Mouse (Mus musculus): ENCODE measurements around the gene Fam167b.
A peak's percentile ranks its signal among the peaks of the same experiment; 100 is the strongest.

Fam167b gene

DNA sequence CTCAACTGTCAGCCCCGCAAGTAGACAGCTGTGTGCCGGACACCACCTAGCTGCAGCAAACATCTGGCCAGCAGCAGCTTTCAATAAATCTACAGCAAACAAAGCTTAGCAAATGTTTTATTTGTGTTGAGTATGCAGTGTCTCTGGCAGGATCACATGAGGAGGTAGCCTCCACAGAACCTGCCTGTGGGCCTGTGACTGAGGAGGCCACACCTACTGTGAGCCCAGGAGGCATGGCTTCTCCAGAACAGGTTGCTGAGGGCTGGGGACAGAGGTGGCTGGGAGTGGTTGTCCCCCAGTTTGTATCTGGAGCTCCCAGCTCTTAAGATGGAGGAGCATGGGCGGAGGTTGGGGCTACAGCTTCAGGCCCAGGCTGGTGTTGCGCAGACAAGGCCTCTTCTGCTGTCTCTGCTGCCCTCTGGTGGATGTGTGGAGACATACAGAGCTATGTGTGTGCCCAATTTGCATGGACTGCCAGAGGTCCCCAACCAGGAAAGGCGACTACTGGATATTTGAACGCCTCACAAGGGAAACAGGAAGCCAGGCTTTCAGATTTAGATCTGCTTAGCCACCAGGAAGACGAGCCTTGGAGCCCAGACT lies 30.2 kb upstream of the Fam167b start:
- DNase-seq (ENCODE audit: low spot score): peak; percentile 95

DNA sequence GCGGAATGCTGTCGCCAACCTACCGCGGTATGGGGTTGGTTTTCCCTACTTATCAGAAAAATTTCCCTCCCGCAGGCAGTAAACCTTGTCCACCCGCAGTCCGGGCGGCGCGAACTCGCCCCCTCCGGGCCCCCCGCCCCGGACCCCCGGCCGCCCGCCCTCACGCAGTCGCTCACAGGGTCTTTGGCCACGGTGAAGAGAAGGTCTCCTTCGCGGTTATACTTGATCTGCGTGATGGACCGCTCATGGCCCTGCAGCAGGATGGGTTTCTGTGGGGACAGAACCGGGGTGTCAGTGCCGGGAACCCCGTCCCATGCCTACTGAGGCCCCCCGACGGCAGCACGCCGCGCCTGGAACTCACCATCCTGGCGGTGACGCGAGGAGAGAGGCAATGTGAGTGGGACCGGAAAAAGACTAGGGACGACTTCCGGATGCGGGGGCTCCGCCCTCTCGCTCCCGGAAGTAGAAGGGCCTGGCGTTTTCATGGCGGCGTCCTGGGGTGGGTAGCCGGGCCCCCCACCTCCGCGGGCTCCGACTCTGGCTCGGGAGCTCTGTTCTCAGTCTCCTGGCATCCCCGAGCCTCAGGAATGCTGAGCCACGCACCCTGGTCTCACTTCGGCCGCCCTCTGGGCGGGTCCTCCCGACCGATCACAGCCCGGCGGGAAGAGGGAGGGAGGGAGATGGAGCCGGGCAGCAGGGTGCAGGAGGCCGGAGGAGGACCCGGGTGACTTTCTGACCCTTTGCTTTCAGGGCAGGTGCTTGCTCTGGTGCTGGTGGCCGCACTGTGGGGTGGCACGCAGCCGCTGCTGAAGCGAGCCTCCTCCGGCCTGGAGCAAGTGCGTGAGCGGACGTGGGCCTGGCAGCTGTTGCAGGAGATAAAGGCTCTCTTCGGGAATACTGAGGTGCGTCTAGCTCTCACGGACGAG lies 22.1 kb upstream of the Fam167b start, which contains the start of the genes Eif3i and Tmem234:
TSS of gene Eif3i (minus strand) at position 416 of the 926 bp plus-strand sequence.
TSS of gene Tmem234 (plus strand) at position 436 of the 926 bp plus-strand sequence.
- DNase-seq (ENCODE audit: low spot score): peak; percentile 90

DNA sequence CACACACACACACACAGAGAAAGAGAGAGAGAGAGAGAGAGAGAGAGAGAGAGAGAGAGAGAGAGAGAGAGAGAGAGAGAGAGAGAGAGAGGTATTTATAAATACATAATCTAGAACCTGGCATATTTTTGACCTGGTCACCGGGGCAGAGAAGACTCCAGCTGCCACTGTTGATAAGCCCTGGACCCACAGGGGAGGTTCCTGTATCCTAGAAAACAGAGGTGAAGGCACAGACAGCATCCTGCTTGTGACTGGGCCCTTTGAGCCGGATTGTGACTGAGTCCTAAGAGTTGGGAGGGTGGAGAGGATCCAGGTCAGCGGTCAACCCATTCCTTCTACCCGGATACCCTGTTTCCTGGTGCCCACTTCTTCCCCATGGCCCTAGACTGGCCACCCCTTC lies 10.5 kb upstream of the Fam167b start:
- no peak for DNase-seq (ENCODE audit: low spot score)

DNA sequence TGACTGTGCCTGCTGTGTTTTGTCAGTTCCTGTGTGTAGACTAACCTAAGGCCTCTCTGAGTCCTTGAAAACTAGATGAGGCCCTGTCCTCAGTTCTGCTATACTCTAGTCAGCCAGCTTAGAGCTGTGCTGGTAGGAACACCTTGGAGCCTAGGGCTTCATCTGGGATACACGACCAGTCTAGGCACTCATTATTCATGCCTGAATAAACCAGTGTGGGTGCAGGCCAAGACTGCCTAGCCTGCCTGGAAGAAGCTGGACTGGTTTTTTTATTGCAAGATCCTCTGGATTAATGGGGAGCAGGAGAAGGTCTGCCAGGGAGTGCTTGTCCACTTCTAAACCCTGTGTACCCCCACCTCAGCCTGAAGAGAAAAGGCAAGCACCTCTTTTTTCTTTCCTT lies 8.6 kb upstream of the Fam167b start:
- DNase-seq (ENCODE audit: low spot score): no peak

DNA sequence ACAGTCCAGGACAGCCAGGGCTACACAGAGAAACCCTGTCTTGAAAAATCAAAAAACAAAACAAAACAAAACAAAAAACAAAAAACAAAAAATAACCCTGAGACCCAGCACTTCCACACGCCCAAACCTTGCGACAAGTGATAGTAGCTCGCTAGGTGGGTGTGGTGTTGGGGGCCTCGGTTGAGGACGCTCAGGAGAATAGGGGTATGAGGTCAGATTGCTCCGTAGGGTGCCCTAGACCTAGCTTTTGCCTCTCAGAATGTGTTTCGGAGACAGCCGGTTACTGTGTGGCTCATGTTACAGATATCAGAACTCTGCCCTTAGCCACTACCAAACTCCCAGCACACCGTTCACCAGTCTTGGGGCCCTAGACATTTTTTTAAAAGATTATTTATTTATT lies 7.4 kb upstream of the Fam167b start:
- no peak for DNase-seq (ENCODE audit: low spot score)

DNA sequence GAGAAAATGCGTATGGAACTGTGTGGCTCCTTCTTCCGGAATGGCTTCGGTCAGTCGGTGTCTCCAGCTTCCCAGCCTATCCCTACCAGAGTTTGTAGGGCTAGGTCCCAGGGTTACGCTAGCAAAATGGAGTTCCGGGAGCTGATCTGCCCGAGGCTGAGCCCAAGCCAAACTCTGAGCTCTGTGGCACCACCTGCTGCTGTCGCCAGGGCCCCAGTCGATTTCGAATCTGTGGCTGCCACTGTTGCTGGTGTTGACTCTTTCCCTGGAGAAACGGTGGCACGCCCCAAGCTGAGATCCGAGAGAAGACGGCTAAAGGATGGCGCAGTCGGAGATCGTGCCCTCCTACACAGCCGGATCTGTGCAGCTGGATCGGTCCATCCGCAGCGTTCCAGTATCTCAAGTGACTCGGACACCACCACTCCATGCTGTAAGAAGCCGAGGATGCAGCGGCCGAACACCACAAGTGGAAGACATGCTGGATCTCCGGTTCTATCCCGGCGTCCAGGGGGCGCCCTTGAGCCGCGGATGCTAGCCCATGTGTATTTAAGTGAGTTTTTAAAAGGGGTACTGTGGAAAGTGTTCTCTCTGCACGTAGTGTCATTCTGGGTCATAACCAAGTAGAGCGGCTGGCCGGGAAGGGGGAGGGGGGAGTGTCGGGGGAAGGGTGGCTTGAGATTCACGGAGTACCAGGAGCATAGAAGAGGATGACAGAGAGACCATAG lies 6.7 kb upstream of the Fam167b start:
- peak; percentile 89 for DNase-seq (ENCODE audit: low spot score)

DNA sequence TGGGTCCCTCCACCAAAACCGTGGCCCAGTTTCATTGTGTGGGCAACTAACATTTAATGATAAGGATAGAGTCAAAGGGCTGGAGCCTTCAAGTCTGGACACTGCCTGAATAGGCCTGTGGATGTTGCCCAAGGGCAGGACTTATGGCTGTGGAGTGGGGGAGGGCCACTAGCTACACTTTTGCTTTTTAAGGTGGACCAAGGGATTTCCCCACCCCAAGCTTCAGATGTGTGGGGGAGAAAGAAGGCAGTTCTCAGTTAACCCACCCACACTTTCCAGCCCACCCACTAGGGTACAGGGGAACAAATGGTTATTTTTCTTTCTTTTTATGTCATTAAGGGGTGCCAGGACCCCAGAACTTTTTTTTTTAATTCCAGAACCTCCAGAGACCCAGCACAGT lies 6.0 kb upstream of the Fam167b start:
- no peak for DNase-seq (ENCODE audit: low spot score)

DNA sequence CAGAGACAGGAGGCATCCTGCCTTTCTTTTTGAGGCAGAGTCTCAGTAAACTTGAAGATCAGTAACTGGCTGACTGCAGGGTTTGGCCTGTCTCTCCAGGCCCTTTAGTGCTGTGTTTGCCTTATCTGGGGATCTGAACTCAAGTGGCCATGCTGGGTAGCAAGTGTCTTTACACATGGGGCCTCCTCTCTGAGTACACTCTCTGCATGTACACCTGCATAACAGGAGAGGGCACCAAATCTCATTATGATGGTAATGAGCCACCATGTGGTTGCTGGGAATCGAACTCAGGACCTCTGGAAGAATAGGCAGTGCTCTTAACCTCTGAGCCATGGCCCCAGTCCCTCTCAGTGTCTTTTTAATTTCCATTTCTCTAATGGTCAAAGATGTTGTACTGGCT lies 3.9 kb upstream of the Fam167b start:
- DNase-seq (ENCODE audit: low spot score): no peak

DNA sequence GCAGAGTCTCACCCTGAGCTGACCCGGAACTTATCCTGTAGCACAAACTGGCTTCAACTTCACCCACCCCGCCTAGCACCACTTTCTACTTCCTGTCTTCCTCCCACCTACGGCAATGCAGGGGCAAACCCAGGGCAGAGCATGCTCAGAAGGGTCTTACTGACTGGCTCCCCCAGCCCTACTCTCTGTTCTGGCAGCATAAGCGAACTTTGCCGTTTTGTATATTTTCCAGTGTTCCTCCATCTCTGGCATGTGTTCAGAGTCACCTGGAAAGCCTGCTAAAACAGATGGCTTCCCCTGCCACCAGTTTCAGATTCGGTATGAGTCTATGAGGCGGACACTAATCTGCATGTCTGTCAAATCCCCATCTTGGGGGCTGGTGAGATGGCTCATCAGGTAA lies 2.0 kb upstream of the Fam167b start:
- DNase-seq (ENCODE audit: low spot score): no peak

DNA sequence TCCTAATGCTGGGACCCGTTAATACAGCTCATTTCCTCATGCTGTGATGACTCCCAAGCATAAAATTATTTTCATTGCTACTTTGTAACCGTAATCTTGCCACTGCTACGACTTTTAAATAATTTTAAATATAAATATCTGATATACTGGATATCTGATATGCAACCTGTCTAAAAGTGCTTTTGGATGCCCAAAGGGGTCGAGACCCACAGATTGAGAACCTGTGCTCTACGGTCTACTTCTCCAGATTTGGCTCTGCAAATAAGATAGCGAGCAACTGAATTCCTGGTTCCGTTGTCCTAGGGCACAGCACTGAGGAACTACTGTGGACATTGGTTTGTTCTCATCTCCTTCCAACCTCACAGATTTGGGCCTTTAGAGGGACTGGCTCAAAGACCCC lies 661 bp downstream of the Fam167b start:
- DNase-seq (ENCODE audit: low spot score): no peak

DNA sequence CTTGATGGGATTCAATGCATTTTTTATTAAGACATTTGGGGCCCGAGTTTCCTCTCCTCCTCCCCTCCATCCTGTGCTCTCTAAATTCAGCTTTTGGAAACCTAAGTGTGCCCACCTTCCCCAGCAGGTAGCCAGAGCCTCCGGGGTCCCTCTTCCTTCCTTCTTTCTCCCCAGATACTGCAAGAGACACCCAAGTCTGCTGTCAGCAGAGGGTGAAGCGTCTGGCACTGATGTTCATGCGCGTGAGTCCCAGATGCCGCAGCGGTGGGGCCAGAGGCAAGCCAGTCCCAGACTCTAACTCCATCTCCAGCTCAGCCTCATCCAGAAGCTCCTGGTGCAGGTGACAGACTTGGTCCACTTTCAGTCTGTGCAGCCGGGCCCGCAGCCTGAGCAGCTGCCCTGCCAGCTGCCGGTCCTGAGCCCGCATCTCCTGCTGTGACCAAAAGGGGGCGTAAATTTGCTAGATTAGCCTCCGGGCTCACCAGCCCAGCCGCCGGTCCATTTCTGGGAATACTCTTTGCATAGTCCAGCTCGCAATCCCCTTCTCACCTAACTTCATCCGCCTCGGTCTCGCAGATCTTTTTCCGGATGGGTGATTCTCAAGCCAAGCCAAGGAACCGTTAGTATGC lies 1.4 kb downstream of the Fam167b start:
- peak; percentile 82 for DNase-seq (ENCODE audit: low spot score)

DNA sequence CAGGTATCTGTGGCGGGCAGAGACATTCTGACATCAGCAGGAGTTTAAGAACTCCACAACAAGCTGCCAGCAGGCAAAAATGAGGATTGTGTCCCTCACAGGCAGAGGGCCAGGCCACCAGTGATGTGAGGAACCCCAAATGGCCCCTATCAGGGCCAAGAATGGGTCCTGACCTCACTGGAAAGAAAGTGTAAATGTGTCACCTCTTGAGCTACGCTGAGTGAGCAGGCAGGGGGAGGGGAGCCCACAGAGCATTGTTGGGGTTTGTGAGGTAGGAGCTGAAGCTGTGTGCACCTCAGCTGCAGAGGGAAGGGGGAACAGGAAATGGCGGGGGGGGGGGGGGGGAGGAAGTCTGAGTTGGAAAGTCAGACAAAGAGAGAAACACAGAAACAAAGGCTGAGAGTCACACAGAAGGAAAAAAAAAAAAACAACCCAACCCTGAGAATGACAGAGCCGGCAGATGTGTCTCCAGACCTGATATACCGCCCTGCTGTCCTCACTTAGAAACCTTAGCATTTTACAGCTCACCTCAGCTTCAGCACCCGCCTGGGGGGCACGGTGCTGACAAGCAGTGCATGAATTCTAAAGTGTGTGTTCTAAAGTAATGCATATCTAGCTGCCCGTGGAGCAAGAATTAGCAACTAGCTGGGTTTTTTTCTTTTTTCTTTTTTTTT lies 3.0 kb downstream of the Fam167b start:
- DNase-seq (ENCODE audit: low spot score): no peak

DNA sequence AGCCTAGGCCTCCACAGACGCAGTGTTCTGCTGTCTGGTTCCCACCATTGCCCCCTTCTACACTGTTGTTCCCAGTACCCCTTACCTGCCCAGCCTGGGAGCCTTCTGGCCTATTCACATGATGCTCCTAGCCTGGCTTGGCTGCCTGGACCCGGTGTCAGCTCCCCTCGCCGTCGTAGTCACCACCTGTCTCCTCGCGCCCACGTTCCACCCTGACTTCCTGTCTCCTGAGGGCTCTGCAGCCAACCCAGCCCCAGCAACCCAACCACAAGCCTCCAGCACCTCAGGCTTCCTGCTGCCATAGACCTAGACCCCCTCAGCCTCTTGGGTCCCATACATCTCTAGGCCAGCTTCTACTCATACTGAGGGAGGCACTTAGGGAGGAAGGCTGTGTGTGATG lies 4.9 kb downstream of the Fam167b start, which contains the start of gene Lck:
TSS of gene Lck (minus strand) at position 212 of the 400 bp plus-strand sequence.
- DNase-seq (ENCODE audit: low spot score): no peak

DNA sequence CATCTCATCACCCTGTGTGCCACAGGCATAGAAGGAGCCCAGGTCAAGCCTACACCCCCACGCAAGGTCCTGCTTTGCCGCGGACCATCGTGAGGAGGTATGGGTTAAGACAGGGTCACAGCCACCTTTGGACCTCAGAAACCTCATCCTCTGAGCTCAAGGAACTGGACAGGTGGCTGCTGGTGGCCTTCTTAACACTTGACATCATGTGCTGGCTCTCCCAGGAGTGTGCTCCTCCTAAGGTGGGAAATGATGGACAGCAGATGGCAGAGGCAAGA lies 5.3 kb downstream of the Fam167b start:
- no peak for DNase-seq (ENCODE audit: low spot score)

DNA sequence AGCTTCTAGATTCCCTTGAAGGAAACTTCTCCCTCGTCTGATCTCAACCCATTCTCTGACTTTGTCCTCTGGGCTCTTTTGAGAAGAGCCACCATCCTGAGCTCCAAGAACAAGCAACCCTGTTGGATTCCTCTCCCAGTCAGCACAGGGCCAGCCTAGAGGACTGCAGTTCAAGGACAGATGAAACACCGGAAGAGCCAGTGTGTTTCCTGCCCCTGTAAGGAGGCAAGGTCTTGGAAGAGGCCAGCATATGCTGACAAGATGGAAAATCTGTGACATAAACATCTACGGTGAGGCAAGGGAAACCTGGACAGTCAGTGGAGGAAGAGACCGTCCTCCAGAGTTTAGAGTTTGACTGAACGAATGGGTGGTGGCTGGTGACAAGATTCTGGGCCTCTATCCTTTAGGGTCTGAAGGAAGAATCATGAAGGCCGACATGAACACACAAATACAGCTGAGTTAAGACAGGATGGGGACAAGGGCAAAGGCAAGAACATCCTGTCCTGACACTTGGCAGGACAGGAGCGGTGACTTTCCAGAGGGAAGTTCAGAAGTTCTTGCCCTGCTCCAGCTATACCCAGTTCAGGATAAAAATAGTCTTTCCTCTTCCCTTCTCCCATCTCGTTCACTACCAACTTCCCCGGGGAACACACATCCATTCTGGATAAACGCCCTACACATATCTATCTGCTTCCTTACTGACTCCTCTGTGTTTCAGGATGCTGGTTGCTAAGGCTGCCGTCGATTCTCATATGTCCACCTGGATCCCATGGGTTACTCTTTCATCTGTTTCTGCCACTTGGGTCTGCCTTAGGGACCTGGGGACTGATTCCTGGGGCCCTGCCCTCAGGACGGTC lies 5.9 kb downstream of the Fam167b start:
- DNase-seq (ENCODE audit: low spot score): no peak

DNA sequence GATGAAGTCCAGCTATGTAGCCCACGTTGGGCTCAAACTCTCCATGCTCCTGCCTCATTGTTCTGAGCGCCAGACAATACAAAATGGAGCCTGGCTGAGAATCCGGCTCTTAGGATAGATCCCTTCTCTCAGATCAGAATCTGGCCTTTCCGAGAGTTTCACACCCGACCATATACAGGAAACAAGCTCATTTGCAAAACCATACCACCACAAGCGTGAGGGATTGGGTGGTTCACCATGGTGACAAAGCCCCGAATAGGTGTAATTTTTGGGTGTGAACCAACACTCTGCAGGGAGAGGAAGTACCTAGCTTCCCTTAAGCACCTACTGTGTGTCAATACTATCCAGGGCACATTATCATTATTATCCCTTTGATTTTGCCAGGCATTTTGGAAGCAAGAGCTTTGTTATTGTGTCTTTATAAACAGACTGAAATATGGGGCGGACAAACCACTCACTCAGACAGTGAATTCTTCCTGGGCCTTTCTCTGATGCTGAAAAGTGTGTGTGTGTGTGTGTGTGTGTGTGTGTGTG lies 6.7 kb downstream of the Fam167b start:
- DNase-seq (ENCODE audit: low spot score): no peak

DNA sequence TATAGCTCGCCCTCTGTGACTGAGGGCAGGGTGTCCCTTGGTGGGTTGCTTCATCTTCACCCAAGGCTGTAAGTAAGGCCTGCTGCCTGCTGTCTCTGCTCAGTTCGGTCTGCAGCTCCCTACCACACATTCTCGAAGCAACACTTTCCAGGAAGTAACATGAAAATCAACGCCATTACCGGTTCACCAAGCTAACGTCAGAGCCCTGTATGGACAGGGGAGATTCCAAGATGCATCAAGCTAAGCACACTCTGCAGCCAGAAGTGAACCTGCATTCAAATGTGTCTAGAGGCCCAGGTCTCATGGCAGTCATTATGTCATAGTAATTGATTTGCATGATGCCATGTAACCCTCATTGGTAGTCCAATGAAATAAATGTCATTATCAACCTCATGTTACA lies 8.3 kb downstream of the Fam167b start:
- DNase-seq (ENCODE audit: low spot score): no peak

DNA sequence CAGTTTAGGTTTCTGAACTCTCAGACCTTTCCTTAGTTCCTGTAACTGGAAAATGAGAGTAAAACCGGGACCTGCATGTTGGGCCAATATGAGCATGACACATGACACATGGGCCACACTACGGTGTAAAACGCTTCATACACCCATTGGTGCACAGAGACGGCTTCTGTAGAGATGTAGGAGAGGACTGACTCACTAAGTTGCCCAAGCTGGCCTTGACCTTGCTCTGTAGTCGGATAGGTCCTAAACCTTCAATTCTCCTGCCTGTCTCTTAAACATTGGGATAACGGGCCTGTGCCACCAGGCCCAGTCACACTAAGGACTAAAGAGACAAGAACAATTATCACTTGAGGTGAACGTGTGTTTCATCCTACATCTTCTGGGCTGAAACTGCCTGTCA lies 10.0 kb downstream of the Fam167b start:
- no peak for DNase-seq (ENCODE audit: low spot score)

DNA sequence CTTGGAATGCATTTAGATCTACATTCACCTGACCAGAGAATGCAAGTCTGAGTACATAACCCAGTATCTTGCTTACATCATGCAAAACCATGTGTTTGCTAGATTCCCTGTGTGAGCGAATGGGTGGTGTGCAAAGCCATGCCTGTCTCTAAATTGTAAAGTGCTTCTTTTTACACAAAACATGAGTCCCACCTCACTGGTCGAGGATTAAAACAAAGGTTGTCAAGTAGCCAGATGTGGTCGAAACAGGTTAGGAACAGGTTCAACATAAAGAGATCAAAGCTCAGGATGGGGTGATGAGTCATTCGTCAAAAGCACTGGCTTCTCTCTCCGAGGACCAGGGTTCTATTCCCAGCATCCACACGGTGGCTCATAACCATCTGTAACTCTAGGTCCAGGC lies 13.2 kb downstream of the Fam167b start:
- no peak for DNase-seq (ENCODE audit: low spot score)

DNA sequence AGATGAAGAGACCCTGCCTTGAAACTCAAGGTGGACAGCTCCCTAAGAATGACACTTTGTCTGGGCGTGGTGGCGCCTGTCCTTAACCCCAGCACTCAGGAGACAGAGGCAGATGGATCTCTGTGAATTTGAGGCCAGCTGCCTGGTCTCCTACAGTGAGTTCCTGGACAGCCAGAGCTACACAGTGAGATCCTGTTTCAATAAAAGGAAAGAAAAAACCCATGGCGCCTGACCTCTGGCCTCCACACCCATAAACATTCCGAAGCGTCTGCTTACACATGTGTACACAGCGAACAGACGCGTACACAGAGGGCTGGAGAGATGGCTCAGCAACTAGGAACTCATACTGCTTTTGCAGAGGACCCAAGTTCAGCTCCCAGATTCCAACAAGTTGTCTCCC lies 14.6 kb downstream of the Fam167b start:
- DNase-seq (ENCODE audit: low spot score): peak; percentile 72

DNA sequence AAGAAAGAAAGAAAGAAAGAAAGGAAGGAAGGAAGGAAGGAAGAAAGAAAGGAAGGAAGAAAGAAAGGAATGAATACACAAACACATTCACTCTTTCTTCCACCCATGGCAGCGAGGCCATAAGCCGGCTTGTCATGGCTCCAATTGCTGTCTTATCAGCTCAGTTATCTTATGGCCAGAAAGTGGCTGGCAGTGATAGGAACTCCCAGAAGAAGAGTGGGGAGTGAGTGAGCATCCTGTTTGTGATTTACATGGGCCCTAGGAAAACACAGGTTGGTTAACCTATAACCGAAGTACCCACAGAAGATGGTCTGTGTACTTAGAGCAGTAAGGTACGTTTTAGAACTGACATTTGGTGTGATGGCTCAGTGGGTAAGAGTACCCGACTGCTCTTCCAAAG lies 17.2 kb downstream of the Fam167b start:
- DNase-seq (ENCODE audit: low spot score): no peak
